Mouse (Mus musculus): Measurements from ENCODE around the gene Rpl13a. TPM values are rescaled to one million over a fixed set of nuclear protein-coding genes. Genes with fewer than 3 reads are reported as not detected.
A peak's percentile ranks its signal among the peaks of the same experiment; 100 is the strongest.

Rpl13a gene
- total and polyA plus RNA-seq, 2 experiments from 2014 or later: 701 to 1,048 TPM

DNA sequence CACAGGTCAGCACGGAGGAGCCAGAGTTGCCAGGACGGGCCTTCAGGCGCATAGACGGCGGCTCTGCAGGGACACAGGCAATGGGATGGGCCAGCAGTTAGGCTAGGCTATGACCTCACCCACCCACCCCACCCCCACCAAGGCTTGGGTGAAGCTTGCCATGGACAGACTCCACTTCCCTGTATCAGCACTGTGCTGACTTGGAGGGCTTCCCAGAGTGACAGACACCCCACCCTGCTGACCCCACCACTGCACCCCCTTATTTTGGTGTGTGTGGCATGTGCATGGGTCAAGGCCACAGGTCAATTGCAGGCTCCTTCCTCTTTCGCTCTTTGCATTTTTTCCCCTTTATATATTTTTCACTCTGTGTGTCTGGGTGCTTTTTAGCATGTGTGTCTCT is 33.2 kb downstream of the Rpl13a start:
- no peaks in the 10 kb centered on the region for H3K27me3 ChIP-seq (ENCODE audit: insufficient read depth, low read length)
- H3K27ac ChIP-seq (ENCODE audit: low read depth, low read length): no peak overlapping the region
- 80% methylated on average over 6 of the region's 6 CpGs for WGBS
- ATAC-seq (ENCODE audit: low FRiP score) (no peak), DNase-seq (ENCODE audit: low spot score) (no peak)
- no peaks in the 10 kb centered on the region for H3K36me3 ChIP-seq (ENCODE audit: insufficient read depth, low read length)
- no peak overlapping the region for H3K4me2 ChIP-seq (ENCODE audit: low read depth, low read length, poor library complexity, severe bottlenecking)
- H3K9ac ChIP-seq (replicated peaks; ENCODE audit: low read length, poor library complexity, severe bottlenecking): no peak overlapping the region
- H3K4me3 ChIP-seq (ENCODE audit: low read depth, low read length): no peak overlapping the region
- H3K9me3 ChIP-seq (ENCODE audit: low read length): no peaks in the 10 kb centered on the region
- TF ChIP-seq CTCF (IDR thresholded peaks at IDR 0.05): no peak
- no peaks in the 10 kb centered on the region for H3K4me1 ChIP-seq (ENCODE audit: insufficient read depth, low read length)

DNA sequence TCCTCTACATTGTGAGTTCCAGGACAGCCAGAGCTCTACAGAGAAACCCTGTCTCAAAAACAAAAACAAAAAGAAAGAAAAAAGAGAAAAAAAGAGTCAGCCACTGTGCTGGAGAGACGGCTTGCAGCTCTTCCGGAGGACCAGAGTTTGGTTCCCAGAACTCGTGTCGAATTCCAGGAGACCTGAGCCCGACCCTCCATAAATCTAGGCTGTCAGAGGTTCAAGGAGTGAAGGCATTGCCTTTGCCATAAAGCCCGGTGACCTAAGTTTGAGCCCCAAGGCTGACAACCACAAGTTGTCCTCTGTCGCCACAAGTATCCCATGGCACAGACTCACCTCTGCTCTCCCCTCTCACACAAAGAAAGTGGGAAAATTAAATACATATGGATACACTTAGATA is 34.4 kb downstream of the Rpl13a start:
- no peak overlapping the region for H3K27ac ChIP-seq (ENCODE audit: low read depth, low read length)
- H3K4me3 ChIP-seq (ENCODE audit: low read depth, low read length): no peak overlapping the region
- no peaks in the 10 kb centered on the region for H3K36me3 ChIP-seq (ENCODE audit: insufficient read depth, low read length)
- no peak overlapping the region for H3K4me2 ChIP-seq (ENCODE audit: low read depth, low read length, poor library complexity, severe bottlenecking)
- no peaks in the 10 kb centered on the region for H3K27me3 ChIP-seq (ENCODE audit: insufficient read depth, low read length)
- ATAC-seq (ENCODE audit: low FRiP score) (no peak), DNase-seq (ENCODE audit: low spot score) (no peak)
- H3K4me1 ChIP-seq (ENCODE audit: insufficient read depth, low read length): no peaks in the 10 kb centered on the region
- H3K9me3 ChIP-seq (ENCODE audit: low read length): no peaks in the 10 kb centered on the region
- no peak overlapping the region for H3K9ac ChIP-seq (replicated peaks; ENCODE audit: low read length, poor library complexity, severe bottlenecking)
- TF ChIP-seq CTCF (IDR thresholded peaks at IDR 0.05): no peak
- 77% methylated on average over 7 of the region's 7 CpGs for WGBS

- Histone ChIP-seq H3K4me1 (ENCODE audit: insufficient read depth, low read length) (no peaks in the 10 kb centered on the region), H3K4me2 (ENCODE audit: low read depth, low read length, poor library complexity, severe bottlenecking) (no peak overlapping the region), H3K27ac (ENCODE audit: low read depth, low read length) (no peak overlapping the region), H3K27me3 (ENCODE audit: insufficient read depth, low read length) (no peaks in the 10 kb centered on the region), H3K4me3 (ENCODE audit: low read depth, low read length) (no peak overlapping the region), H3K36me3 (ENCODE audit: insufficient read depth, low read length) (no peaks in the 10 kb centered on the region), H3K9ac (replicated peaks; ENCODE audit: low read length, poor library complexity, severe bottlenecking) (no peak overlapping the region), H3K9me3 (ENCODE audit: low read length) (no peaks in the 10 kb centered on the region)
- WGBS: 41% methylated on average over 18 of the region's 18 CpGs
- TF ChIP-seq CTCF (IDR thresholded peaks at IDR 0.05): no peak
- DNase-seq (ENCODE audit: low spot score) (no peak), ATAC-seq (ENCODE audit: low FRiP score) (no peak)
Measured at GRCm38 (mm10) chr7:45093516-45093905, 35.0 kb downstream of the Rpl13a start.

- Histone ChIP-seq H3K4me2 (ENCODE audit: low read depth, low read length, poor library complexity, severe bottlenecking) (no peak overlapping the region), H3K4me1 (ENCODE audit: insufficient read depth, low read length) (no peaks in the 10 kb centered on the region), H3K27ac (ENCODE audit: low read depth, low read length) (no peak overlapping the region), H3K9me3 (ENCODE audit: low read length) (no peaks in the 10 kb centered on the region), H3K9ac (replicated peaks; ENCODE audit: low read length, poor library complexity, severe bottlenecking) (no peak overlapping the region), H3K4me3 (ENCODE audit: low read depth, low read length) (no peak overlapping the region), H3K27me3 (ENCODE audit: insufficient read depth, low read length) (no peaks in the 10 kb centered on the region), H3K36me3 (ENCODE audit: insufficient read depth, low read length) (no peaks in the 10 kb centered on the region)
- no peak for TF ChIP-seq CTCF (IDR thresholded peaks at IDR 0.05)
- DNase-seq (ENCODE audit: low spot score) (no peak), ATAC-seq (ENCODE audit: low FRiP score) (no peak)
- WGBS: 74% methylated on average over 12 of the region's 12 CpGs
Measured at GRCm38 (mm10) chr7:45092828-45093515, 35.6 kb downstream of the Rpl13a start.

GRCm38 (mm10) chr7:45092048-45092447 is 36.5 kb downstream of the Rpl13a start, which contains the start of gene Rcn3:
Gene Rcn3 (minus strand): TSS chr7:45092221.
- H3K27me3 ChIP-seq (ENCODE audit: insufficient read depth, low read length): no peaks in the 10 kb centered on the region
- no peaks in the 10 kb centered on the region for H3K4me1 ChIP-seq (ENCODE audit: insufficient read depth, low read length)
- ATAC-seq (ENCODE audit: low FRiP score): peak; percentile 87
- no peak within 1 kb of the TSS for H3K27ac ChIP-seq (ENCODE audit: low read depth, low read length)
- TF ChIP-seq CTCF (IDR thresholded peaks at IDR 0.05): no peak
- H3K36me3 ChIP-seq (ENCODE audit: insufficient read depth, low read length): no peaks in the 10 kb centered on the region
- H3K4me2 ChIP-seq (ENCODE audit: low read depth, low read length, poor library complexity, severe bottlenecking): peak within 1 kb of the TSS; percentile 65
- peak; percentile 96 for DNase-seq (ENCODE audit: low spot score)
- no peaks in the 10 kb centered on the region for H3K9me3 ChIP-seq (ENCODE audit: low read length)
- peak within 1 kb of the TSS; percentile 36; the same call in 1 of the 2 replicates for H3K9ac ChIP-seq (replicated peaks; ENCODE audit: low read length, poor library complexity, severe bottlenecking)
- WGBS: under 1% methylated on average over 16 of the region's 16 CpGs
- peak within 1 kb of the TSS; percentile 33 for H3K4me3 ChIP-seq (ENCODE audit: low read depth, low read length)

All from midbrain, postnatal 0 days (tissue).